Mouse (Mus musculus) intestine, embryonic 16.5 days (tissue): ENCODE measurements around the gene Sds. TPM values are rescaled to one million over a fixed set of nuclear protein-coding genes. Genes with fewer than 3 reads are reported as not detected.

Experiments used
- ATAC-seq: fragments of 200-750 bp; cut with Nextera tagmentation; 2 replicates; pipeline ENCODE4 v1.8.0; 2017; ENCODE audit warnings: moderate TSS enrichment, moderate library complexity
- H3K27ac ChIP-seq: fragments of 300-500 bp; sonication (generic); 2 replicates; pipeline ENCODE4 v1.5.1; 2014; ENCODE audit warnings: mild to moderate bottlenecking, low read length
- H3K27me3 ChIP-seq: fragments of 300-500 bp; sonication (generic); replicated peaks from 2 replicates; pipeline ENCODE4 v1.6.1; 2014; ENCODE audit warnings: low read length, control low read depth, mixed read lengths; ENCODE audit not compliant: control insufficient read depth, insufficient read depth
- H3K36me3 ChIP-seq: fragments of 300-500 bp; sonication (generic); 2 replicates; pipeline ENCODE4 v1.6.1; 2014; ENCODE audit warnings: low read length, control low read depth; ENCODE audit not compliant: control insufficient read depth, insufficient read depth
- H3K4me1 ChIP-seq: fragments of 300-500 bp; sonication (generic); 2 replicates; pipeline ENCODE4 v1.6.1; 2014; ENCODE audit warnings: low read length, control low read depth, mixed read lengths; ENCODE audit not compliant: control insufficient read depth, insufficient read depth
- H3K4me2 ChIP-seq: fragments of 300-500 bp; sonication (generic); 2 replicates; pipeline ENCODE4 v1.6.1; 2014; ENCODE audit warnings: low read depth, low read length, control low read depth
- H3K4me3 ChIP-seq: fragments of 300-500 bp; sonication (generic); 2 replicates; pipeline ENCODE4 v1.5.1; 2014; ENCODE audit warnings: mild to moderate bottlenecking, low read length
- H3K9ac ChIP-seq: fragments of 300-500 bp; sonication (generic); 2 replicates; pipeline ENCODE4 v1.6.1; 2014; ENCODE audit warnings: low read depth, low read length
- H3K9me3 ChIP-seq: fragments of 300-500 bp; sonication (generic); 2 replicates; pipeline ENCODE4 v1.6.1; 2016; ENCODE audit warnings: low read length, control low read depth; ENCODE audit not compliant: control insufficient read depth
- WGBS: fragments of 180-500 bp; shearing (Covaris S2); extraction: QIAGEN DNeasy Blood & Tissue Kit; methylation state at CpG from one replicate; pipeline ENCODE4 v1.1.7; 2014; 5-methylcytosine and 5-hydroxymethylcytosine counted together
- polyA plus RNA-seq: library from polyadenylated mRNA; unstranded; fragments of >200 nt; fragmentation: Nextera tagmentation; extraction: Ambion mirVana; gene quantifications from 2 replicates; pipeline ENCODE4 v1.2.1, GENCODE M21; 2015

Gene Sds
- polyA plus RNA-seq, 1 experiment from 2014 or later, result 0.37 TPM

- Histone ChIP-seq H3K4me2 (no peak overlapping the region), H3K27me3 (peaks cover 68% of the 10 kb centered on the region), H3K36me3 (no peaks in the 10 kb centered on the region), H3K4me3 (no peak overlapping the region), H3K9ac (no peak overlapping the region), H3K9me3 (no peaks in the 10 kb centered on the region), H3K4me1 (peaks cover 18% of the 10 kb centered on the region), H3K27ac (no peak overlapping the region)
- WGBS, result 3% methylated on average over 27 of the region's 27 CpGs
- no peak for ATAC-seq
Observed at GRCm38 (mm10) chr5:120438991-120439710, 37.2 kb upstream of the Sds start.

GRCm38 (mm10) chr5:120439887-120440670 is 36.2 kb upstream of the Sds start:
- H3K27me3 ChIP-seq, result peaks cover 64% of the 10 kb centered on the region
- under 1% methylated on average over 61 of the region's 61 CpGs for WGBS

GRCm38 (mm10) chr5:120440733-120441132 is 35.6 kb upstream of the Sds start:
- Histone ChIP-seq H3K27me3 (peaks cover 58% of the 10 kb centered on the region), H3K9ac (no peak overlapping the region), H3K4me1 (peaks cover 16% of the 10 kb centered on the region), H3K9me3 (no peaks in the 10 kb centered on the region), H3K27ac (no peak overlapping the region), H3K4me2 (peak overlapping the region; percentile 49), H3K36me3 (no peaks in the 10 kb centered on the region), H3K4me3 (peak overlapping the region; percentile 30)
- peak; percentile 62 for ATAC-seq
- WGBS, result 6% methylated on average over 14 of the region's 14 CpGs

More at GRCm38 (mm10) chr5:120439887-120440670, 36.2 kb upstream of the Sds start:
- H3K9me3 ChIP-seq, result no peaks in the 10 kb centered on the region
- H3K27ac ChIP-seq, result no peak overlapping the region
- H3K36me3 ChIP-seq, result no peaks in the 10 kb centered on the region
- H3K9ac ChIP-seq, result no peak overlapping the region
- H3K4me1 ChIP-seq, result peaks cover 18% of the 10 kb centered on the region
- peak overlapping the region; percentile 30 for H3K4me3 ChIP-seq
- peak overlapping the region; percentile 49 for H3K4me2 ChIP-seq
- no peak for ATAC-seq

GRCm38 (mm10) chr5:120447305-120447704 is 29.0 kb upstream of the Sds start:
- Histone ChIP-seq H3K36me3 (no peaks in the 10 kb centered on the region), H3K27ac (no peak overlapping the region), H3K4me2 (no peak overlapping the region), H3K9ac (no peak overlapping the region), H3K4me3 (no peak overlapping the region), H3K4me1 (no peaks in the 10 kb centered on the region), H3K9me3 (no peaks in the 10 kb centered on the region), H3K27me3 (peaks cover 8% of the 10 kb centered on the region; the same call in 1 of the 2 replicates)
- ATAC-seq, result no peak
- WGBS, result 34% methylated on average over 13 of the region's 13 CpGs

GRCm38 (mm10) chr5:120454756-120455337 is 21.5 kb upstream of the Sds start:
- no peak overlapping the region for H3K4me2 ChIP-seq
- no peaks in the 10 kb centered on the region for H3K27me3 ChIP-seq
- 38% methylated on average over 14 of the region's 14 CpGs for WGBS
- no peak overlapping the region for H3K27ac ChIP-seq
- no peak overlapping the region for H3K4me3 ChIP-seq
- H3K9ac ChIP-seq, result no peak overlapping the region
- no peaks in the 10 kb centered on the region for H3K36me3 ChIP-seq
- no peak for ATAC-seq
- no peaks in the 10 kb centered on the region for H3K4me1 ChIP-seq
- H3K9me3 ChIP-seq, result no peaks in the 10 kb centered on the region

- Histone ChIP-seq H3K4me3 (no peak overlapping the region), H3K36me3 (no peaks in the 10 kb centered on the region), H3K27me3 (no peaks in the 10 kb centered on the region), H3K4me2 (no peak overlapping the region), H3K4me1 (no peaks in the 10 kb centered on the region), H3K9me3 (no peaks in the 10 kb centered on the region), H3K27ac (no peak overlapping the region), H3K9ac (no peak overlapping the region)
- ATAC-seq, result peak; percentile 49
- WGBS, result 0% methylated on average over 1 of the region's 1 CpGs
Observed at GRCm38 (mm10) chr5:120456253-120456652, 20.1 kb upstream of the Sds start.

GRCm38 (mm10) chr5:120456841-120457554 is 19.3 kb upstream of the Sds start:
- Histone ChIP-seq H3K9me3 (no peaks in the 10 kb centered on the region), H3K9ac (no peak overlapping the region), H3K27me3 (no peaks in the 10 kb centered on the region), H3K4me3 (no peak overlapping the region), H3K4me1 (no peaks in the 10 kb centered on the region), H3K4me2 (no peak overlapping the region), H3K36me3 (no peaks in the 10 kb centered on the region), H3K27ac (no peak overlapping the region)
- WGBS, result 49% methylated on average over 7 of the region's 7 CpGs
- peak; percentile 12; the same call in 1 of the 2 replicates for ATAC-seq

GRCm38 (mm10) chr5:120457628-120458027 is 18.7 kb upstream of the Sds start:
- no peak; the same call in 1 of the 2 replicates for ATAC-seq

GRCm38 (mm10) chr5:120459133-120459532 is 17.2 kb upstream of the Sds start:
- WGBS, result 78% methylated on average over 10 of the region's 10 CpGs
- Histone ChIP-seq H3K36me3 (no peaks in the 10 kb centered on the region), H3K9ac (no peak overlapping the region), H3K9me3 (no peaks in the 10 kb centered on the region), H3K27ac (no peak overlapping the region), H3K27me3 (no peaks in the 10 kb centered on the region), H3K4me1 (no peaks in the 10 kb centered on the region), H3K4me2 (no peak overlapping the region), H3K4me3 (no peak overlapping the region)
- no peak for ATAC-seq

More at GRCm38 (mm10) chr5:120457628-120458027, 18.7 kb upstream of the Sds start:
- H3K27ac ChIP-seq, result no peak overlapping the region
- H3K9me3 ChIP-seq, result no peaks in the 10 kb centered on the region
- H3K4me2 ChIP-seq, result no peak overlapping the region
- no peaks in the 10 kb centered on the region for H3K4me1 ChIP-seq
- no peak overlapping the region for H3K9ac ChIP-seq
- H3K36me3 ChIP-seq, result no peaks in the 10 kb centered on the region
- 8% methylated on average over 9 of the region's 9 CpGs for WGBS
- no peak overlapping the region for H3K4me3 ChIP-seq
- no peaks in the 10 kb centered on the region for H3K27me3 ChIP-seq
